Mouse (Mus musculus) G1E (cell line): ENCODE measurements around the gene Chdh.

ENCODE experiments used
- CTCF ChIP-seq: IDR thresholded peaks from 2 replicates; pipeline ENCODE4 v1.5.1; 2012; ENCODE audit warnings: low read depth, low read length, inconsistent platforms, mixed read lengths
- GATA1 ChIP-seq: IDR thresholded peaks from 2 replicates; pipeline ENCODE4 v1.6.1; 2012; ENCODE audit warnings: borderline replicate concordance, low read length, inconsistent platforms, mixed read lengths
- POLR2AphosphoS5 ChIP-seq: IDR thresholded peaks from 2 replicates; pipeline ENCODE4 v1.6.1; 2012; ENCODE audit warnings: low read depth, low read length, inconsistent platforms; ENCODE audit not compliant: insufficient replicate concordance
- TAL1 ChIP-seq: conservative IDR thresholded peaks from 2 replicates; pipeline ENCODE4 v1.6.1; 2012; ENCODE audit warnings: low read depth, low read length, inconsistent platforms, mixed read lengths

DNA sequence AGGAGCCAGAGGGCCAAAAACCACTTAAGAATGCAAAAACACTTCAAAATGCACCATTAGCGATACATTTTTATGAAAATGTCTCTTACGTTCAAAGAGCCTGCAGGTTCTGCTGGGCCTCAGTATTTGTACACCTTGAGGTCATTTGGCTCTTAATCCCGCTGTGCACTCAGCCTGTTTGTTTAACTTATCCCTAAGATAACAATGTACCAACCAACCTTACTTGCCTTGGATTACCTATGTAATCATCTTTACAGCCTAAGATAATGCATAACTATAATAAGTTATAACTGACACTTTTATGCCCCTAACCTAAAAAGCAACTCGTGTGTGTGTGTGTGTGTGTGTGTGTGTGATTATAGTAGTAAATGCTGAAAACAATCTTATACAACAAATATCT, 70.9 kb downstream of the Chdh start:
- TF ChIP-seq CTCF: no peak
- TF ChIP-seq TAL1: no peak
- TF ChIP-seq GATA1: no peak
- no peak for TF ChIP-seq POLR2AphosphoS5
